Mouse (Mus musculus): Measurements from ENCODE around the gene Grin3b. TPM values are rescaled to one million over a fixed set of nuclear protein-coding genes. Genes with fewer than 3 reads are reported as not detected.

The Grin3b gene
- total RNA-seq, 1 experiment, result 0.36 TPM

DNA sequence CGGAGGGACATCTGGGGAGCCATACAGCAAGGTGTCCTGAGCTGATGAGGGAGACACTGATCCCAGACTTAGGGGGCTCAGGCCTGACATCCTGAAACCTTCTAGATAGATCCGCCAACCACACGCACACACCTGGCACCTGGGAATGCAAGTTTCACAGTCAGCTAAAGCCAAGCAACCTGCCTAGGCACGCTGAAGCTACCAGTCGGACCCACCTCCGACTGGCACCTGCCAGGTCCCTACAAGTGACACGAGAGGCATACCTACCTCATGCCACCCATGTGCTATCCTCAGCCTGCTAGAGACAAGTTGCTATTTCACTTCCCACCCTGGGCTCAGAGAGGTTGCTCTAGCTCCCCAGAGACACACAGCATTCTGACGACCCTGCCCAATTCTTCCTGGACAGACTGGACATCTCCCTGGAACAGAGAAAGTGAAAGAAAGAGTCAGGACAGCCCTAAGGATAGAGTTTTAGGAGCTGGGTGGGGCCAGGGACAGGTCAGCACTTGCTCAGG is 18.8 kb downstream of the Grin3b start:
- peak overlapping the region; percentile 75 to 86; a peak in 3 of 4 replicates for H3K4me3 ChIP-seq (ENCODE audit: insufficient read depth in 1 of 2, low read depth in 1 of 2, low read length in 2 of 2, poor library complexity in 1 of 2, severe bottlenecking in 1 of 2)
- no peak for TF ChIP-seq CHD2 (IDR thresholded peaks at IDR 0.05; ENCODE audit: low read depth, low read length)
- in situ Hi-C loops (cut with MboI; ENCODE audit: low sequenced_read_pairs in 2 of 2, unreplicated experiment in 2 of 2), result loop anchor here in 1 of 2 experiments (25.0 kb wide), 1 partner anchor 123 kb away; the partner anchor contains the start of genes Sbno2 and Stk11
- no peak overlapping the region for H3K27ac ChIP-seq (ENCODE audit: insufficient read depth, low read depth, low read length, poor library complexity, severe bottlenecking)
- peaks cover 6 to 16% of the 10 kb centered on the region in 2 experiments for H3K4me1 ChIP-seq (ENCODE audit: control insufficient read depth in 2 of 2, insufficient read depth in 2 of 2, low read length in 2 of 2, poor library complexity in 1 of 2)
- no peak for DNase-seq (ENCODE audit: low read depth, low spot score)
- H3K9me3 ChIP-seq (ENCODE audit: control insufficient read depth, insufficient read depth, low read depth, low read length), result no peaks in the 10 kb centered on the region
- H3K9ac ChIP-seq (ENCODE audit: insufficient read depth, low read depth, low read length, poor library complexity, severe bottlenecking), result peak overlapping the region; percentile 81; the same call in 1 of the 2 replicates
- H3K36me3 ChIP-seq (ENCODE audit: control insufficient read depth, insufficient read depth, low read length, poor library complexity, severe bottlenecking), result peaks cover 11% of the 10 kb centered on the region; the same call in 1 of the 2 replicates

- DNase-seq (ENCODE audit: low read depth, low spot score), result no peak
- H3K36me3 ChIP-seq (ENCODE audit: control insufficient read depth, insufficient read depth, low read length, poor library complexity, severe bottlenecking), result peaks cover 14% of the 10 kb centered on the region; the same call in 1 of the 2 replicates
- TF ChIP-seq CHD2 (IDR thresholded peaks at IDR 0.05; ENCODE audit: low read depth, low read length), result no peak
- TF ChIP-seq HCFC1 (IDR thresholded peaks at IDR 0.05; ENCODE audit: borderline replicate concordance, insufficient read depth, low read length), result no peak
- TF ChIP-seq ZC3H11A (IDR thresholded peaks at IDR 0.05; ENCODE audit: borderline replicate concordance, low read depth, low read length), result no peak
- TF ChIP-seq ZNF384 (IDR thresholded peaks at IDR 0.05; ENCODE audit: low read depth, low read length), result no peak
- no peak for TF ChIP-seq MAFK (IDR thresholded peaks at IDR 0.05; ENCODE audit: insufficient read depth, low read depth, low read length)
- H3K4me1 ChIP-seq (ENCODE audit: control insufficient read depth in 2 of 2, insufficient read depth in 2 of 2, low read length in 2 of 2, poor library complexity in 1 of 2), result peaks cover 6 to 16% of the 10 kb centered on the region in 2 experiments
- in situ Hi-C loops (cut with MboI; ENCODE audit: low sequenced_read_pairs in 2 of 2, unreplicated experiment in 2 of 2), result loop anchor here in 1 of 2 experiments (25.0 kb wide), 1 partner anchor 122 kb away; the partner anchor contains the start of genes Sbno2 and Stk11
- H3K27ac ChIP-seq (ENCODE audit: insufficient read depth, low read depth, low read length, poor library complexity, severe bottlenecking), result no peak overlapping the region
- H3K4me3 ChIP-seq (ENCODE audit: insufficient read depth in 1 of 2, low read depth in 1 of 2, low read length in 2 of 2, poor library complexity in 1 of 2, severe bottlenecking in 1 of 2), result no peak overlapping the region
- no peaks in the 10 kb centered on the region for H3K9me3 ChIP-seq (ENCODE audit: control insufficient read depth, insufficient read depth, low read depth, low read length)
- H3K9ac ChIP-seq (ENCODE audit: insufficient read depth, low read depth, low read length, poor library complexity, severe bottlenecking), result no peak overlapping the region; the same call in 1 of the 2 replicates
Observed at GRCm38 (mm10) chr10:79989870-79990269, 19.4 kb downstream of the Grin3b start.

DNA sequence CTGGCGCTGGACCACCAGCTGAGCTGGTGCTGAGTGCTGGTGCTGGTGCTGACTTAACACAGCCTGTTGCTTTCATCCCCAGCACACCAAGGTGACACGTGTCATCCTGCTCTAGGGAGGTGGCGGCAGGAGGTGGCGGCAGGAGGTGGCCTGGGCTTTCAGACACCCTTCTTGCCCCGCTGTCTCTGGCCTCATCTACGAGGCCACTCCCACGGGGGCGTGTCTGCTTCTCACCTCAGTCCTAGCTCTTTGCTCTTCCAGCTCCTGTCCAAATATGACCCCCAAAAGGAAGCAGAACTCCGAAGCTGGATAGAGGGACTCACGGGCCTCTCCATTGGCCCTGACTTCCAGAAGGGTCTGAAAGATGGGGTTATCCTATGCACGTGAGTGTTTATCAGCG is 20.6 kb downstream of the Grin3b start:
- Histone ChIP-seq H3K27ac (ENCODE audit: insufficient read depth, low read depth, low read length, poor library complexity, severe bottlenecking) (no peak overlapping the region), H3K4me3 (ENCODE audit: insufficient read depth in 1 of 2, low read depth in 1 of 2, low read length in 2 of 2, poor library complexity in 1 of 2, severe bottlenecking in 1 of 2) (no peak overlapping the region), H3K4me1 (ENCODE audit: control insufficient read depth in 2 of 2, insufficient read depth in 2 of 2, low read length in 2 of 2, poor library complexity in 1 of 2) (peaks cover 6 to 16% of the 10 kb centered on the region in 2 experiments), H3K36me3 (ENCODE audit: control insufficient read depth, insufficient read depth, low read length, poor library complexity, severe bottlenecking) (peaks cover 14% of the 10 kb centered on the region; the same call in 1 of the 2 replicates), H3K9me3 (ENCODE audit: control insufficient read depth, insufficient read depth, low read depth, low read length) (no peaks in the 10 kb centered on the region), H3K9ac (ENCODE audit: insufficient read depth, low read depth, low read length, poor library complexity, severe bottlenecking) (no peak overlapping the region)
- no peak for TF ChIP-seq ZC3H11A (IDR thresholded peaks at IDR 0.05; ENCODE audit: borderline replicate concordance, low read depth, low read length)
- TF ChIP-seq HCFC1 (IDR thresholded peaks at IDR 0.05; ENCODE audit: borderline replicate concordance, insufficient read depth, low read length), result no peak
- no peak for TF ChIP-seq MAFK (IDR thresholded peaks at IDR 0.05; ENCODE audit: insufficient read depth, low read depth, low read length)
- no peak for TF ChIP-seq CHD2 (IDR thresholded peaks at IDR 0.05; ENCODE audit: low read depth, low read length)
- no peak for TF ChIP-seq ZNF384 (IDR thresholded peaks at IDR 0.05; ENCODE audit: low read depth, low read length)
- DNase-seq (ENCODE audit: low read depth, low spot score), result no peak
- in situ Hi-C loops (cut with MboI; ENCODE audit: low sequenced_read_pairs in 2 of 2, unreplicated experiment in 2 of 2), result loop anchor here in 1 of 2 experiments (25.0 kb wide), 1 partner anchor 121 kb away; the partner anchor contains the start of genes Sbno2 and Stk11

GRCm38 (mm10) chr10:79991548-79991947 is 21.0 kb downstream of the Grin3b start:
- H3K9me3 ChIP-seq (ENCODE audit: control insufficient read depth, insufficient read depth, low read depth, low read length), result no peaks in the 10 kb centered on the region
- H3K36me3 ChIP-seq (ENCODE audit: control insufficient read depth, insufficient read depth, low read length, poor library complexity, severe bottlenecking), result peaks cover 14% of the 10 kb centered on the region; the same call in 1 of the 2 replicates
- H3K9ac ChIP-seq (ENCODE audit: insufficient read depth, low read depth, low read length, poor library complexity, severe bottlenecking), result no peak overlapping the region
- DNase-seq (ENCODE audit: low read depth, low spot score), result no peak
- no peak overlapping the region for H3K27ac ChIP-seq (ENCODE audit: insufficient read depth, low read depth, low read length, poor library complexity, severe bottlenecking)
- in situ Hi-C loops (cut with MboI; ENCODE audit: low sequenced_read_pairs in 2 of 2, unreplicated experiment in 2 of 2), result loop anchor here in 1 of 2 experiments (25.0 kb wide), 1 partner anchor 121 kb away; the partner anchor contains the start of genes Sbno2 and Stk11
- H3K4me3 ChIP-seq (ENCODE audit: insufficient read depth in 1 of 2, low read depth in 1 of 2, low read length in 2 of 2, poor library complexity in 1 of 2, severe bottlenecking in 1 of 2), result no peak overlapping the region
- H3K4me1 ChIP-seq (ENCODE audit: control insufficient read depth in 2 of 2, insufficient read depth in 2 of 2, low read length in 2 of 2, poor library complexity in 1 of 2), result peaks cover 6 to 14% of the 10 kb centered on the region in 2 experiments
- TF ChIP-seq ZNF384 (IDR thresholded peaks at IDR 0.05; ENCODE audit: low read depth, low read length) (0 out of 2 replicates have a peak, but pooled peaks have one; percentile 14), HCFC1 (IDR thresholded peaks at IDR 0.05; ENCODE audit: borderline replicate concordance, insufficient read depth, low read length) (no peak), ZC3H11A (IDR thresholded peaks at IDR 0.05; ENCODE audit: borderline replicate concordance, low read depth, low read length) (0 out of 2 replicates have a peak, but pooled peaks have one; percentile 14)
